Mouse (Mus musculus): ENCODE measurements around the gene Tmem201.

- no peak for TF ChIP-seq CTCF (IDR thresholded peaks at IDR 0.05; ENCODE audit: low read depth, low read length)
- TF ChIP-seq POLR2A (IDR thresholded peaks at IDR 0.05; ENCODE audit: extremely low read depth, insufficient read depth, low read length) = no peak
These were observed 25.5 kb upstream of the Tmem201 start for GRCm38 (mm10) chr4:149763335-149763734.
